Mouse (Mus musculus) forebrain, embryonic 11.5 days (tissue): ENCODE data around the gene Zfp970. TPM values are rescaled to one million over a fixed set of nuclear protein-coding genes. Genes with fewer than 3 reads are reported as not detected.
"Not testable (repeated sequence)": the region's sequence is repeated elsewhere in the genome, so short reads cannot be mapped to it uniquely, and the experiment has no call there.

ENCODE experiments used
- ATAC-seq: fragments of 200-750 bp; cut with Nextera tagmentation; replicated peaks from 2 replicates; pipeline ENCODE4 v1.8.0; 2017; ENCODE audit warnings: moderate TSS enrichment; ENCODE audit not compliant: low FRiP score
- DNase-seq: peaks from one replicate; pipeline ENCODE4 v3.0.0-alpha.2; 2017; ENCODE audit warnings: low spot score
- H3K27ac ChIP-seq: fragments of 300-500 bp; sonication (generic); 2 replicates; pipeline ENCODE4 v1.5.1; 2014; ENCODE audit warnings: low read depth, low read length
- H3K27me3 ChIP-seq: fragments of 300-500 bp; sonication (generic); 2 replicates; pipeline ENCODE4 v1.6.1; 2014; ENCODE audit warnings: mild to moderate bottlenecking, low read length, mixed read lengths; ENCODE audit not compliant: control insufficient read depth, insufficient read depth
- H3K36me3 ChIP-seq: fragments of 300-500 bp; sonication (generic); 2 replicates; pipeline ENCODE4 v1.6.1; 2014; ENCODE audit warnings: mild to moderate bottlenecking, low read length, moderate library complexity, mixed read lengths; ENCODE audit not compliant: control insufficient read depth, insufficient read depth
- H3K4me1 ChIP-seq: fragments of 300-500 bp; sonication (generic); replicated peaks from 2 replicates; pipeline ENCODE4 v1.6.1; 2014; ENCODE audit warnings: low read length, mixed read lengths; ENCODE audit not compliant: control insufficient read depth, insufficient read depth
- H3K4me2 ChIP-seq: fragments of 300-500 bp; sonication (generic); 2 replicates; pipeline ENCODE4 v1.6.1; 2014; ENCODE audit warnings: low read depth, mild to moderate bottlenecking, low read length, moderate library complexity, mixed read lengths; ENCODE audit not compliant: severe bottlenecking
- H3K4me3 ChIP-seq: fragments of 300-500 bp; sonication (generic); 2 replicates; pipeline ENCODE4 v1.5.1; 2014; ENCODE audit warnings: low read depth, low read length
- H3K9ac ChIP-seq: fragments of 300-500 bp; sonication (generic); 2 replicates; pipeline ENCODE4 v1.6.1; 2014; ENCODE audit warnings: low read length
- H3K9me3 ChIP-seq: fragments of 300-500 bp; sonication (generic); 2 replicates; pipeline ENCODE4 v1.6.1; 2016; ENCODE audit warnings: low read length, mixed read lengths; ENCODE audit not compliant: control insufficient read depth
- WGBS: fragments of 180-500 bp; shearing (Covaris S2); extraction: QIAGEN DNeasy Blood & Tissue Kit; methylation state at CpG from one replicate; pipeline ENCODE4 v1.1.7; 2014; 5-methylcytosine and 5-hydroxymethylcytosine counted together
- polyA plus RNA-seq: library from polyadenylated mRNA; unstranded; fragments of >200 nt; fragmentation: Nextera tagmentation; extraction: Ambion mirVana; gene quantifications from 2 replicates; pipeline ENCODE4 v1.2.1, GENCODE M21; 2014

Gene Zfp970
- 12.3 and 15.2 TPM in 2 replicates for polyA plus RNA-seq

GRCm38 (mm10) chr2:177464676-177465075, at the start of gene Zfp970:
TSS of gene Zfp970 (plus strand) at chr2:177464733.
- not testable (repeated sequence) for H3K9me3 ChIP-seq, H3K27ac ChIP-seq, H3K27me3 ChIP-seq, H3K9ac ChIP-seq, H3K4me1 ChIP-seq, ATAC-seq, H3K36me3 ChIP-seq
- Histone ChIP-seq H3K4me2 (peak within 1 kb of the TSS; percentile 32), H3K4me3 (peak within 1 kb of the TSS; percentile 30)
- peak; percentile 46 for DNase-seq
- 9% methylated on average over 8 of the region's 9 CpGs for WGBS

DNA sequence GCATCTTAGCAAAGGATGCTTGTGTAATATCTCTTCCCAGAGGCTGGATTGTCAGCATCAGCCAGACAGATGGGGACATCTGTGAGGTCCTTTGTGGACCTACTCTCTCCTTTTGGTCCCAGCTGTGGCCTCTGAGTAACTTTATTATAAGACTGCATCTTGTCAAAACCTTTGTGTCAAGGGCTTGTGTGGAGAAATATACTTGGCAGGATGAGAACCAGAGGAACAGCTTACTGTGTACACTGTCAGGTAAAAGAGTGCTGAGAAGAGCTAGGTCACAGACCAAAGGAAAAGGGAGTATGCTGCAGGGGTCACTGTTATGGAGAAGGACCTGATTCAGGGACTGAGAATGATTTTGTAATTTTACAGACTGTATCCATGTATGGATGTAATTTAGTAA, 3.7 kb downstream of the Zfp970 start:
- H3K9ac ChIP-seq, ATAC-seq, DNase-seq, H3K4me3 ChIP-seq, H3K36me3 ChIP-seq, H3K27ac ChIP-seq, H3K27me3 ChIP-seq, H3K9me3 ChIP-seq, H3K4me1 ChIP-seq, H3K4me2 ChIP-seq: not testable (repeated sequence)

GRCm38 (mm10) chr2:177472261-177472660, 7.7 kb downstream of the Zfp970 start:
- not testable (repeated sequence) for H3K4me1 ChIP-seq, H3K27ac ChIP-seq, H3K4me3 ChIP-seq, H3K27me3 ChIP-seq, ATAC-seq, H3K36me3 ChIP-seq, H3K9me3 ChIP-seq, H3K4me2 ChIP-seq, H3K9ac ChIP-seq, DNase-seq
- 96% methylated on average over 6 of the region's 10 CpGs for WGBS

DNA sequence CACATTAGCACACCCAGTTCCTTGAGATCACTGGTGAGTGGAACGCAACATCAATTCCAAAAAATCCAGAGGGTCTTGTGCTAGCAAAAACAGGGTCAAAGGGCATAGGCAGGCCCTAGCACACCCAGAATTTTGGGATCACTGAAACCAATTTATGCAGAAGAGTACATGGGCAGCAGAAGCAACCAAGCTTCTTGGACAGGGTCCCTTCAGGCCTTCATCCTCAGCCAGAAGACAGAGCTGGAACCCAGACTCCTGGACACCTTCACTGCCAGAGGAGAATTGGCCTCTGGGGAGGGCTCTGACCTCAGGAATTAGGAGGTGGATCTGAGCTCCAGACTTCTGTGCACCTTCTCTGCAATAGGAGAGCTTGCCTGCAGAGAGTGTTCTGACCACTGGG, 17.4 kb downstream of the Zfp970 start:
- not testable (repeated sequence) for H3K4me3 ChIP-seq, ATAC-seq, H3K4me1 ChIP-seq, H3K4me2 ChIP-seq, H3K9ac ChIP-seq, H3K9me3 ChIP-seq, H3K27me3 ChIP-seq, H3K36me3 ChIP-seq, DNase-seq, H3K27ac ChIP-seq
- 87% methylated on average over 1 of the region's 1 CpGs for WGBS

- not testable (repeated sequence) for H3K27me3 ChIP-seq, H3K9ac ChIP-seq, H3K4me2 ChIP-seq, H3K27ac ChIP-seq, H3K9me3 ChIP-seq, H3K4me1 ChIP-seq, H3K4me3 ChIP-seq, DNase-seq, ATAC-seq, H3K36me3 ChIP-seq
- 82% methylated on average over 11 of the region's 11 CpGs for WGBS
These were observed 18.9 kb downstream of the Zfp970 start for GRCm38 (mm10) chr2:177483238-177483948.

DNA sequence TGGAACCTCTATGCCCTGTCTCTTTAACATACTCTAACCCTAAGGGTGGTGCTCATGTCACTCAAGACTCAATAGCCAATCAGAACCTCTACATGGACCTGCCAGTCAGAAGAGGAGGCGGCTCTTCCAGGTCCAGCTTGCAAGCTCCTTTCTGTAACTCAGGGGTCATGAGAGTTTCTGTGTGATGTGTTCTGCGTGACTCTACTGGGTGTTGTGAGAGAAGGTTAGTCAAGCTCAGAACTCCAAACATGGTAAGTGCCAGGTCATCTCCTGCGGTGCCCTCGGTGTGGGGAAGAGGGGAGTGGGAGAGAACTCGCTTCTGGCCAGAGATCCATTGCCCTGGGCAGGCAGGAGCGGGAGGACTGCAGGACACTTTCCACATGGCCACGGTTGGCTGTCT, 33.5 kb downstream of the Zfp970 start, which contains the start of gene Gm14403:
Gene Gm14403 (plus strand): TSS at position 149 of the 400 bp plus-strand sequence.
- Histone ChIP-seq H3K4me3 (peak within 1 kb of the TSS; percentile 21), H3K4me2 (peak within 1 kb of the TSS; percentile 29; the same call in 1 of the 2 replicates)
- ATAC-seq, H3K9me3 ChIP-seq, H3K4me1 ChIP-seq, H3K36me3 ChIP-seq, H3K9ac ChIP-seq, H3K27me3 ChIP-seq, DNase-seq, H3K27ac ChIP-seq: not testable (repeated sequence)
- WGBS: 16% methylated on average over 7 of the region's 7 CpGs

GRCm38 (mm10) chr2:177499182-177499581, 34.6 kb downstream of the Zfp970 start:
- H3K9me3 ChIP-seq, H3K4me3 ChIP-seq, H3K27me3 ChIP-seq, H3K4me1 ChIP-seq, H3K27ac ChIP-seq, H3K36me3 ChIP-seq, H3K4me2 ChIP-seq, H3K9ac ChIP-seq, ATAC-seq, DNase-seq: not testable (repeated sequence)
- 71% methylated on average over 1 of the region's 1 CpGs for WGBS

- not testable (repeated sequence) for H3K27me3 ChIP-seq, H3K27ac ChIP-seq, DNase-seq, H3K4me2 ChIP-seq, ATAC-seq, H3K9me3 ChIP-seq, H3K9ac ChIP-seq, H3K36me3 ChIP-seq, H3K4me3 ChIP-seq, H3K4me1 ChIP-seq
- 77% methylated on average over 1 of the region's 1 CpGs for WGBS
These were observed 40.7 kb downstream of the Zfp970 start for GRCm38 (mm10) chr2:177505211-177505719.

- H3K36me3 ChIP-seq: not testable (repeated sequence)
These were observed 46.8 kb downstream of the Zfp970 start for GRCm38 (mm10) chr2:177511381-177511780.

More at GRCm38 (mm10) chr2:177511381-177511780, 46.8 kb downstream of the Zfp970 start:
- H3K27ac ChIP-seq, H3K27me3 ChIP-seq, H3K4me1 ChIP-seq, H3K9ac ChIP-seq, H3K9me3 ChIP-seq, H3K4me3 ChIP-seq, H3K4me2 ChIP-seq, DNase-seq, ATAC-seq: not testable (repeated sequence)
- WGBS: 69% methylated on average over 4 of the region's 4 CpGs
